Mouse (Mus musculus): ENCODE results near the gene Mapk1. TPM values are rescaled to one million over a fixed set of nuclear protein-coding genes. Genes with fewer than 3 reads are reported as not detected.
A peak's percentile ranks its signal among the peaks of the same experiment; 100 is the strongest.

The Mapk1 gene
- polyA plus RNA-seq (2014; fragmentation: Nextera tagmentation; extraction: Ambion mirVana), result 197 and 210 TPM in 2 replicates

GRCm38 (mm10) chr16:16983131-16983533 is at the start of gene Mapk1:
Gene Mapk1 (plus strand): TSS chr16:16983382.
- Histone ChIP-seq H3K27ac (ENCODE audit: low read depth, low read length) (peak within 1 kb of the TSS; percentile 87), H3K27me3 (ENCODE audit: control insufficient read depth, insufficient read depth, low read length) (no peaks in the 10 kb centered on the region), H3K9me3 (ENCODE audit: control insufficient read depth, low read length) (no peaks in the 10 kb centered on the region), H3K36me3 (ENCODE audit: control insufficient read depth, insufficient read depth, low read length) (peaks cover 5% of the 10 kb centered on the region; the same call in 1 of the 2 replicates), H3K4me3 (ENCODE audit: low read length) (peak within 1 kb of the TSS; percentile 64), H3K9ac (ENCODE audit: low read depth, low read length) (peak within 1 kb of the TSS; percentile 91), H3K4me2 (replicated peaks; ENCODE audit: low read depth, low read length) (peak within 1 kb of the TSS; percentile 74), H3K4me1 (ENCODE audit: control insufficient read depth, insufficient read depth, low read length) (peaks cover 8% of the 10 kb centered on the region; the same call in 1 of the 2 replicates)
- 1% methylated on average over 31 of the region's 35 CpGs for WGBS
- ATAC-seq (ENCODE audit: low FRiP score, low TSS enrichment), result peak; percentile 98

- WGBS, result 95% methylated on average over 9 of the region's 9 CpGs
Measured at GRCm38 (mm10) chr16:16939543-16939942, 43.6 kb upstream of the Mapk1 start.

GRCm38 (mm10) chr16:16941078-16941477 is 42.1 kb upstream of the Mapk1 start:
- no peaks in the 10 kb centered on the region for H3K9me3 ChIP-seq (ENCODE audit: control insufficient read depth, low read length)
- H3K4me2 ChIP-seq (replicated peaks; ENCODE audit: low read depth, low read length), result no peak overlapping the region
- no peaks in the 10 kb centered on the region for H3K36me3 ChIP-seq (ENCODE audit: control insufficient read depth, insufficient read depth, low read length)
- no peak overlapping the region for H3K4me3 ChIP-seq (ENCODE audit: low read length)
- H3K27ac ChIP-seq (ENCODE audit: low read depth, low read length), result no peak overlapping the region
- H3K9ac ChIP-seq (ENCODE audit: low read depth, low read length), result no peak overlapping the region
- no peak for ATAC-seq (ENCODE audit: low FRiP score, low TSS enrichment)
- no peaks in the 10 kb centered on the region for H3K27me3 ChIP-seq (ENCODE audit: control insufficient read depth, insufficient read depth, low read length)
- 93% methylated on average over 2 of the region's 2 CpGs for WGBS
- H3K4me1 ChIP-seq (ENCODE audit: control insufficient read depth, insufficient read depth, low read length), result no peaks in the 10 kb centered on the region

More at GRCm38 (mm10) chr16:16939543-16939942, 43.6 kb upstream of the Mapk1 start:
- Histone ChIP-seq H3K4me1 (ENCODE audit: control insufficient read depth, insufficient read depth, low read length) (no peaks in the 10 kb centered on the region), H3K4me3 (ENCODE audit: low read length) (no peak overlapping the region), H3K36me3 (ENCODE audit: control insufficient read depth, insufficient read depth, low read length) (no peaks in the 10 kb centered on the region), H3K27me3 (ENCODE audit: control insufficient read depth, insufficient read depth, low read length) (no peaks in the 10 kb centered on the region), H3K4me2 (replicated peaks; ENCODE audit: low read depth, low read length) (no peak overlapping the region), H3K9me3 (ENCODE audit: control insufficient read depth, low read length) (no peaks in the 10 kb centered on the region), H3K9ac (ENCODE audit: low read depth, low read length) (no peak overlapping the region), H3K27ac (ENCODE audit: low read depth, low read length) (no peak overlapping the region)
- no peak for ATAC-seq (ENCODE audit: low FRiP score, low TSS enrichment)

GRCm38 (mm10) chr16:16958575-16958974 is 24.6 kb upstream of the Mapk1 start:
- 45% methylated on average over 2 of the region's 5 CpGs for WGBS

GRCm38 (mm10) chr16:16959907-16960306 is 23.3 kb upstream of the Mapk1 start:
- Histone ChIP-seq H3K27me3 (ENCODE audit: control insufficient read depth, insufficient read depth, low read length) (no peaks in the 10 kb centered on the region), H3K9ac (ENCODE audit: low read depth, low read length) (no peak overlapping the region), H3K9me3 (ENCODE audit: control insufficient read depth, low read length) (no peaks in the 10 kb centered on the region), H3K4me3 (ENCODE audit: low read length) (no peak overlapping the region), H3K36me3 (ENCODE audit: control insufficient read depth, insufficient read depth, low read length) (no peaks in the 10 kb centered on the region), H3K27ac (ENCODE audit: low read depth, low read length) (no peak overlapping the region), H3K4me1 (ENCODE audit: control insufficient read depth, insufficient read depth, low read length) (no peaks in the 10 kb centered on the region), H3K4me2 (replicated peaks; ENCODE audit: low read depth, low read length) (no peak overlapping the region)
- WGBS, result 80% methylated on average over 6 of the region's 6 CpGs
- ATAC-seq (ENCODE audit: low FRiP score, low TSS enrichment), result no peak

More at GRCm38 (mm10) chr16:16958575-16958974, 24.6 kb upstream of the Mapk1 start:
- Histone ChIP-seq H3K9me3 (ENCODE audit: control insufficient read depth, low read length) (no peaks in the 10 kb centered on the region), H3K4me2 (replicated peaks; ENCODE audit: low read depth, low read length) (no peak overlapping the region), H3K4me1 (ENCODE audit: control insufficient read depth, insufficient read depth, low read length) (no peaks in the 10 kb centered on the region), H3K9ac (ENCODE audit: low read depth, low read length) (no peak overlapping the region), H3K27ac (ENCODE audit: low read depth, low read length) (no peak overlapping the region), H3K36me3 (ENCODE audit: control insufficient read depth, insufficient read depth, low read length) (no peaks in the 10 kb centered on the region), H3K27me3 (ENCODE audit: control insufficient read depth, insufficient read depth, low read length) (no peaks in the 10 kb centered on the region), H3K4me3 (ENCODE audit: low read length) (no peak overlapping the region)
- no peak for ATAC-seq (ENCODE audit: low FRiP score, low TSS enrichment)

GRCm38 (mm10) chr16:16965149-16965548 is 18.0 kb upstream of the Mapk1 start:
- Histone ChIP-seq H3K27me3 (ENCODE audit: control insufficient read depth, insufficient read depth, low read length) (no peaks in the 10 kb centered on the region), H3K36me3 (ENCODE audit: control insufficient read depth, insufficient read depth, low read length) (no peaks in the 10 kb centered on the region), H3K27ac (ENCODE audit: low read depth, low read length) (no peak overlapping the region), H3K9me3 (ENCODE audit: control insufficient read depth, low read length) (no peaks in the 10 kb centered on the region), H3K4me3 (ENCODE audit: low read length) (no peak overlapping the region), H3K4me2 (replicated peaks; ENCODE audit: low read depth, low read length) (no peak overlapping the region), H3K9ac (ENCODE audit: low read depth, low read length) (no peak overlapping the region), H3K4me1 (ENCODE audit: control insufficient read depth, insufficient read depth, low read length) (no peaks in the 10 kb centered on the region)
- WGBS, result 68% methylated on average over 1 of the region's 1 CpGs
- ATAC-seq (ENCODE audit: low FRiP score, low TSS enrichment), result no peak

GRCm38 (mm10) chr16:16966290-16966689 is 16.9 kb upstream of the Mapk1 start:
- Histone ChIP-seq H3K27me3 (ENCODE audit: control insufficient read depth, insufficient read depth, low read length) (no peaks in the 10 kb centered on the region), H3K4me1 (ENCODE audit: control insufficient read depth, insufficient read depth, low read length) (no peaks in the 10 kb centered on the region), H3K27ac (ENCODE audit: low read depth, low read length) (no peak overlapping the region), H3K9ac (ENCODE audit: low read depth, low read length) (no peak overlapping the region), H3K4me3 (ENCODE audit: low read length) (no peak overlapping the region), H3K4me2 (replicated peaks; ENCODE audit: low read depth, low read length) (no peak overlapping the region), H3K9me3 (ENCODE audit: control insufficient read depth, low read length) (no peaks in the 10 kb centered on the region), H3K36me3 (ENCODE audit: control insufficient read depth, insufficient read depth, low read length) (no peaks in the 10 kb centered on the region)
- ATAC-seq (ENCODE audit: low FRiP score, low TSS enrichment), result no peak

- Histone ChIP-seq H3K4me2 (replicated peaks; ENCODE audit: low read depth, low read length) (no peak overlapping the region), H3K27me3 (ENCODE audit: control insufficient read depth, insufficient read depth, low read length) (no peaks in the 10 kb centered on the region), H3K36me3 (ENCODE audit: control insufficient read depth, insufficient read depth, low read length) (no peaks in the 10 kb centered on the region), H3K4me3 (ENCODE audit: low read length) (no peak overlapping the region), H3K9ac (ENCODE audit: low read depth, low read length) (no peak overlapping the region), H3K4me1 (ENCODE audit: control insufficient read depth, insufficient read depth, low read length) (no peaks in the 10 kb centered on the region), H3K27ac (ENCODE audit: low read depth, low read length) (no peak overlapping the region), H3K9me3 (ENCODE audit: control insufficient read depth, low read length) (peaks cover 2% of the 10 kb centered on the region; the same call in 1 of the 2 replicates)
- WGBS, result 88% methylated on average over 3 of the region's 3 CpGs
- ATAC-seq (ENCODE audit: low FRiP score, low TSS enrichment), result no peak
Measured at GRCm38 (mm10) chr16:16978061-16978460, 5.1 kb upstream of the Mapk1 start.

GRCm38 (mm10) chr16:16978765-16979164 is 4.4 kb upstream of the Mapk1 start:
- WGBS, result 47% methylated on average over 2 of the region's 2 CpGs
- H3K9me3 ChIP-seq (ENCODE audit: control insufficient read depth, low read length), result peaks cover 2% of the 10 kb centered on the region; the same call in 1 of the 2 replicates

More at GRCm38 (mm10) chr16:16978765-16979164, 4.4 kb upstream of the Mapk1 start:
- H3K4me1 ChIP-seq (ENCODE audit: control insufficient read depth, insufficient read depth, low read length), result no peaks in the 10 kb centered on the region
- no peak overlapping the region for H3K9ac ChIP-seq (ENCODE audit: low read depth, low read length)
- H3K27me3 ChIP-seq (ENCODE audit: control insufficient read depth, insufficient read depth, low read length), result no peaks in the 10 kb centered on the region
- no peak overlapping the region for H3K27ac ChIP-seq (ENCODE audit: low read depth, low read length)
- no peak overlapping the region for H3K4me2 ChIP-seq (replicated peaks; ENCODE audit: low read depth, low read length)
- ATAC-seq (ENCODE audit: low FRiP score, low TSS enrichment), result no peak
- no peak overlapping the region for H3K4me3 ChIP-seq (ENCODE audit: low read length)
- H3K36me3 ChIP-seq (ENCODE audit: control insufficient read depth, insufficient read depth, low read length), result no peaks in the 10 kb centered on the region

Measured in kidney, embryonic 14.5 days (tissue).